Mouse (Mus musculus) embryonic facial prominence, embryonic 15.5 days (tissue): ENCODE data around the gene Armh4. TPM values are rescaled to one million over a fixed set of nuclear protein-coding genes. Genes with fewer than 3 reads are reported as not detected.
"Not testable (repeated sequence)": the region's sequence is repeated elsewhere in the genome, so short reads cannot be mapped to it uniquely, and the experiment has no call there.

ENCODE experiments used
- ATAC-seq: fragments of 200-750 bp; cut with Nextera tagmentation; 2 replicates; pipeline ENCODE4 v1.8.0; 2017; ENCODE audit warnings: low read depth, moderate TSS enrichment; ENCODE audit not compliant: insufficient number of reproducible peaks, low FRiP score, low TSS enrichment
- H3K27ac ChIP-seq: fragments of 300-500 bp; sonication (generic); replicated peaks from 2 replicates; pipeline ENCODE4 v1.5.1; 2015; ENCODE audit warnings: mild to moderate bottlenecking, inconsistent platforms
- H3K27me3 ChIP-seq: fragments of 300-500 bp; sonication (generic); 2 replicates; pipeline ENCODE4 v1.6.1; 2015; ENCODE audit warnings: inconsistent platforms
- H3K36me3 ChIP-seq: fragments of 300-500 bp; sonication (generic); 2 replicates; pipeline ENCODE4 v1.6.1; 2015; ENCODE audit warnings: mild to moderate bottlenecking, inconsistent platforms
- H3K4me1 ChIP-seq: fragments of 300-500 bp; sonication (generic); 2 replicates; pipeline ENCODE4 v1.6.1; 2015; ENCODE audit warnings: inconsistent platforms
- H3K4me2 ChIP-seq: fragments of 300-500 bp; sonication (generic); replicated peaks from 2 replicates; pipeline ENCODE4 v1.6.1; 2015; ENCODE audit warnings: mild to moderate bottlenecking, inconsistent platforms
- H3K4me3 ChIP-seq: fragments of 300-500 bp; sonication (generic); replicated peaks from 2 replicates; pipeline ENCODE4 v1.5.1; 2015; ENCODE audit warnings: mild to moderate bottlenecking, inconsistent platforms
- H3K9ac ChIP-seq: fragments of 300-500 bp; sonication (generic); 2 replicates; pipeline ENCODE4 v1.6.1; 2015; ENCODE audit warnings: inconsistent platforms
- H3K9me3 ChIP-seq: fragments of 300-500 bp; sonication (generic); replicated peaks from 2 replicates; pipeline ENCODE4 v1.6.1; 2016; ENCODE audit warnings: inconsistent platforms
- WGBS: fragments of 180-500 bp; shearing (Covaris S2); methylation state at CpG from one replicate; pipeline ENCODE4 v1.1.7; 2015; 5-methylcytosine and 5-hydroxymethylcytosine counted together
- polyA plus RNA-seq: library from polyadenylated mRNA; unstranded; fragments of >200 nt; fragmentation: Nextera tagmentation; extraction: Ambion mirVana; gene quantifications from 2 replicates; pipeline ENCODE4 v1.2.1, GENCODE M21; 2015

Gene Armh4
- polyA plus RNA-seq, 1 experiment from 2014 or later = 24.2 TPM

DNA sequence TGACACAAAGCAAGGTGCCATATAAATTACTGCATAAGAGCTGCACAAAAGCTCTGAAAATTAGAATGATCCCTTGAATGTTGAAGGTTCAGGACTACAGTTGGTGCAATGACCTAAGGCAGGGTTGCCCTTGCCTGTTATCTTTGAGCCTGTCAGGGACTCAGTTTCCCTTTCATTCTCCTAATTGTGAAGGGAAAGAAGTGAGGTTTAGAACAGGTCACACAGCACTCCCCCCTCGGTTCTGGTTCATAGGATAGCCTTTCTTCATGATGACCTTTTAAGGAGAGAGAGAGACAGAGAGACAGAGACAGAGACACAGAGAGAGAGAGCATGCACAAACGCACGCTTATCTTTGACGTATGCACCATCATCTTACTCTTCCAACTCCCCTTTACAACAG lies 683 bp upstream of the Armh4 start:
- Histone ChIP-seq H3K36me3 (no peaks in the 10 kb centered on the region), H3K9ac (no peak overlapping the region), H3K27ac (no peak overlapping the region), H3K4me3 (peak overlapping the region; percentile 67; the same call in 1 of the 2 replicates), H3K27me3 (peaks cover 4% of the 10 kb centered on the region; the same call in 1 of the 2 replicates), H3K9me3 (no peaks in the 10 kb centered on the region), H3K4me1 (no peaks in the 10 kb centered on the region), H3K4me2 (peak overlapping the region; percentile 78)
- ATAC-seq = no peak
- 73% methylated on average over 4 of the region's 4 CpGs for WGBS

DNA sequence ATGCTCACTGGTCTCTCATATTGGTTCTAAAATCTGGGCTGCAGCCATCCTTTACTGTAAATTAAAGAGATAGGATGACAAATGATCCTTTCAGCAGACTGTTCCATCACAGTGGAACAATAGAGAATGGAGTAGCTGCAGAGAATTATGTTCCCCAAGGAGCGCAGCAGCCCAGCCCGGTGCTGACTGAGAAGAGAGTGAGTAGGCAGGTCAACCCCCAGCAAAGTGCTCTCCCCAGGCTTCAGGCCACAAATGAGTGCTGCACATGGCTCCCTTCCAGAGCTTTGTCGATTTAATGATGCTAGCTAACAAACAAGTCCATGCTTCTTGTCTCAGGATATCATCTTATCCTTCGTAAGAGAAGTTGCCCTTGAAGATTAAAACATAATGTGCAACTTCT lies 2.8 kb downstream of the Armh4 start:
- ATAC-seq = no peak

DNA sequence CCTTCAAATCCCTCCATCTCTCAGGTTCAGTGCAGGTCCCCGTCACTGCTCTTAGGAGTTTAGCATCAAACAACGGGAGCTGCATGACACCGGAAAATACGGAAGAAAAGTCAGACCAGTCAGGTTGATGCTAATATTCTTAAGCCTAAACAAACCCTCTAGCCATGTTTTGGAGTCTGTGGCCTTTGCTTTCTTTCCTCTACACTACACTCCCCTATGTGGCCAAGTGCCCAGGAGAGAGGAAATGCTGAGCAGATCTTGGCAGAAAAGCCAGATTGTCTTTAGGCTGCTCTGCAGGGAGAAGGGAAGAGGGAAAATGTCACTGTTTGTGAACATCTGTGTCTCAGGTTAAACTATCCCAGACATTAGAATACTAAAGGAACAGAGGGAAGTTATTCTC lies 5.6 kb downstream of the Armh4 start:
- 68% methylated on average over 4 of the region's 4 CpGs for WGBS
- ATAC-seq, H3K4me2 ChIP-seq: not testable (repeated sequence)

More for the DNA sequence above, 2.8 kb downstream of the Armh4 start:
- H3K4me3 ChIP-seq = no peak overlapping the region
- H3K9me3 ChIP-seq = no peaks in the 10 kb centered on the region
- H3K9ac ChIP-seq = no peak overlapping the region
- no peaks in the 10 kb centered on the region for H3K36me3 ChIP-seq
- 68% methylated on average over 4 of the region's 4 CpGs for WGBS
- no peak overlapping the region for H3K4me2 ChIP-seq
- no peaks in the 10 kb centered on the region for H3K4me1 ChIP-seq
- H3K27me3 ChIP-seq = peaks cover 4% of the 10 kb centered on the region; the same call in 1 of the 2 replicates
- H3K27ac ChIP-seq = no peak overlapping the region

DNA sequence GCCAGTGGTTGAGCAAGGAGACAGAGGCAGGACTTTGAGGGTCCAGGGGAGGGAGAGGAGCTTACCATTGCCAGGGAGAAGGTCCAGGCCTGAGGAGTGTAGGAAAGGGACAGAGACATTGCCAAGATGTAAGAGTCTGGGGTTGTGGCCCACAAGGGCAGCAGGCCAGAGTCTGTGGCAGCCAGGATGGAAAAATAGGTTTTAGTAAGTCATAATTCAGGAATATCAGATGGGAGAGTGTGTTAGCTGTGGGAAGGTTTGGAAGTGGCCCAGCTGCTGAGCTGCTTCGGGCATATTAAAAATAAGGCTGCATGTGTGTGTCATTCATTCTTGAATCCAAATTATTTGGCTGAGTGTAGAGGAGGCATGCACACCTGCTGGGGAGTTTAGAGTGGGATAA lies 11.4 kb downstream of the Armh4 start:
- Histone ChIP-seq H3K4me1 (0 out of 2 replicates have a peak, but pooled peaks cover 4% of the 10 kb centered on the region), H3K9ac (no peak overlapping the region), H3K36me3 (0 out of 2 replicates have a peak, but pooled peaks cover 4% of the 10 kb centered on the region), H3K27me3 (no peaks in the 10 kb centered on the region), H3K4me3 (no peak overlapping the region), H3K27ac (no peak overlapping the region; the same call in 1 of the 2 replicates), H3K9me3 (no peaks in the 10 kb centered on the region), H3K4me2 (no peak overlapping the region)
- 53% methylated on average over 1 of the region's 1 CpGs for WGBS
- ATAC-seq = peak; percentile 24; the same call in 1 of the 2 replicates

More for the DNA sequence above, 5.6 kb downstream of the Armh4 start:
- not testable (repeated sequence) for H3K4me1 ChIP-seq, H3K36me3 ChIP-seq, H3K27me3 ChIP-seq, H3K9me3 ChIP-seq, H3K27ac ChIP-seq, H3K9ac ChIP-seq, H3K4me3 ChIP-seq

DNA sequence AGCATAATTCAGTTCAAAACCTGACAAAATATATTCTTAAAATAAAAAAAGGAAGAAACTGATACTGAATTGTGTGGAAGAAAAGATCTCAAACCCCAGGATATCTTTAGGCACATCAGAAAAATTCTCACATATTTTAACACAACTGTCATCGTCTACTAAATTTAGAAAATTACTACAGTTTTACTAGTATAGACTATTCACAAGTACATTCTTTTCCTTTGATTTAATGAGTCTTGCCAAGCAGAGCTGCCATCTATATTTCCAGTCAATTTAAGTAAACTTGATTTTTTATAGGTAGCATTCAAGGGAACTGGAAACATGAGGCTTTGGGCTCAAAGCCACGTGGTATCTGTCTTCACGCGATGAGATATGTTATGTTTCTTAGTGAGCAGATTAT lies 16.6 kb downstream of the Armh4 start:
- WGBS = 84% methylated on average over 4 of the region's 4 CpGs
- no peak for ATAC-seq
- Histone ChIP-seq H3K4me2 (no peak overlapping the region), H3K27ac (no peak overlapping the region), H3K9me3 (no peaks in the 10 kb centered on the region), H3K4me3 (no peak overlapping the region), H3K36me3 (0 out of 2 replicates have a peak, but pooled peaks cover 4% of the 10 kb centered on the region), H3K27me3 (no peaks in the 10 kb centered on the region), H3K4me1 (0 out of 2 replicates have a peak, but pooled peaks cover 2% of the 10 kb centered on the region), H3K9ac (no peak overlapping the region)

DNA sequence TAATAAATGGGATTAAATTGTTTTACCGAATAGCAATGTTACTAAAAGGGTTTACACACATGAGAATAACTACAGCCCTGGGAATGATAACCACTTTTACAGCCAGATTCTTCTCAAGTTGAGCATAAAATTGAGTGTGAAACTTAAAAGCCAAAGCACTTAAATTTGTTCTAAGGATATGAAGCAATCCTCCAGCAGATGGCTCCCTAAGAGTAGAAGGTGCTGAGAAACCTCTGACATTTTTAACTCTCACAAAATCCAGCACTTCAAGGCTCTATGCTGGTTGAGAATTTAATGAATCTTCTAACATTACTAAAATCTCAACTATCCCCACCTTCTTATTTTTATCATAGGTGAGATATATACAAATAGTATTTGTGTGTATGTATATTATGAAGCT lies 27.3 kb downstream of the Armh4 start:
- Histone ChIP-seq H3K4me2 (no peak overlapping the region), H3K27me3 (no peaks in the 10 kb centered on the region), H3K36me3 (no peaks in the 10 kb centered on the region), H3K9me3 (no peaks in the 10 kb centered on the region), H3K4me3 (no peak overlapping the region), H3K4me1 (no peaks in the 10 kb centered on the region), H3K9ac (no peak overlapping the region), H3K27ac (no peak overlapping the region)
- WGBS = 81% methylated on average over 1 of the region's 1 CpGs
- no peak for ATAC-seq

DNA sequence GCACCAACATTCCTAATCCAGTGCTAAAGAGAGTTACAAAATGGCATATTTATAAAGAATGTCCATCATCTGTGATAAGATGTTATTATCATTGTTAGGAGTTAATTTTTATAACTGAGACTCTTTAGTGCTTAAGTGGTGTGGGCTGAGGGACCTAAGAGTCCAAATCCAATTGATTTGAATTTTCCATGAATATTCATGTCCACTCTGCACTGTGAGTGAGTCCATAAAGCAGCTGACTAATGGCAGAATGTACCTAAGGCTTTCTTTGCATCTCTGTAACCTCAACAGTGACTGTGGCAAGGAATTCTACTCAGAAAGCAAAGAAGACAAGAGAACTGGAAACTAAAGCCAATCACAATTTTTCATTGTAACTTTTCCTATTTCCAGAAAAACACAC lies 30.6 kb downstream of the Armh4 start:
- ATAC-seq = no peak
- Histone ChIP-seq H3K27ac (no peak overlapping the region), H3K27me3 (no peaks in the 10 kb centered on the region), H3K9ac (no peak overlapping the region), H3K36me3 (no peaks in the 10 kb centered on the region), H3K4me2 (no peak overlapping the region), H3K4me1 (no peaks in the 10 kb centered on the region), H3K9me3 (no peaks in the 10 kb centered on the region), H3K4me3 (no peak overlapping the region)

DNA sequence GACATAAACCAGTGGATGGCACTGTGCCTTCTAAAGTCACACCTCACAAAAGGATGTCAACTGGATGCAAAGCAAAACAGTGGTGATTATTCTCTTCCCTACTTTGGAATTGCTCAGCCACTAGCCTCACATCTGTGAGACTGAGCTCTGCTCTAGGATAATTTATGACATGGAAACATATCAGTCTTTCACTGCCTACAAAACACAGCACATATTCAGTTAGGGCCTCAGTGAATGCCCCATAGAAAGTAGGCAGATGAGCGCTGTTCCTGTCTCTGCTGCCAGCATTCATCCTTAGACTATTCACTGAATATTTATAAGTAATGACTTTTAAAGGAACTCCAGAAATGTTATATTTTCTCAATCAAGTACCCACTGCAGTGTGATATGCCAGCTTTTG lies 37.3 kb downstream of the Armh4 start:
- H3K4me1 ChIP-seq = no peaks in the 10 kb centered on the region
- H3K9me3 ChIP-seq = no peaks in the 10 kb centered on the region
- no peak for ATAC-seq
- WGBS = 84% methylated on average over 1 of the region's 1 CpGs
- H3K4me2 ChIP-seq = no peak overlapping the region
- H3K27ac ChIP-seq = no peak overlapping the region
- H3K4me3 ChIP-seq = no peak overlapping the region
- H3K36me3 ChIP-seq = no peaks in the 10 kb centered on the region
- no peak overlapping the region for H3K9ac ChIP-seq
- no peaks in the 10 kb centered on the region for H3K27me3 ChIP-seq

DNA sequence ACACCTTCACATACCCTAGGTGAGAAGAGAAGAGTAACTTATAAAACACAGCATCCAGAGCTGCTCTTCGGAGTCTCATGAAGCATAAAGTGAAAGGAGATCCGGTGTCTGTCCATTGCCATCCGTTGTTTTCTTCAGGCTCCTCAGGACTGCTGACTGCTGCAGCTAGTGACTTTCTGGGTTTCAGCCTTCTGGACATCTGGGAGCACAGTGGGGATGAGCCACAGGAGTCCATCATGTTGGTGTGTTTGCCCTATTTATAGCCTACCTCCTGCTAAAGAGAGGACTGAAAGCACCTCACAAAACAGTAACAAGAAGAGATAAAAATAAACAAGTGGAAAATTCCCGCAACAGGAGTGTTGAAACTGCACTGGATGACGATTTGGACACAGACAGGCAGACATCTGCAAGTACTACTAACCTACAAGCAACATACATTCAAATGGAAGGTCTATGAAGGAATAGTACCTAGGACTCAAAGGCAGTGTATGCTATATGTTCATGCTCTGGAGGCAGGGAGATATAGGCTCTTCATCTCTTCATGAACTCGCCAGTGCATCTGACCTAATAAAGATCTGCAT lies 39.1 kb downstream of the Armh4 start:
- Histone ChIP-seq H3K27me3 (no peaks in the 10 kb centered on the region), H3K4me3 (no peak overlapping the region), H3K4me2 (no peak overlapping the region), H3K9ac (no peak overlapping the region), H3K9me3 (no peaks in the 10 kb centered on the region), H3K4me1 (no peaks in the 10 kb centered on the region), H3K27ac (no peak overlapping the region), H3K36me3 (no peaks in the 10 kb centered on the region)
- no peak for ATAC-seq
- WGBS = 83% methylated on average over 6 of the region's 6 CpGs

DNA sequence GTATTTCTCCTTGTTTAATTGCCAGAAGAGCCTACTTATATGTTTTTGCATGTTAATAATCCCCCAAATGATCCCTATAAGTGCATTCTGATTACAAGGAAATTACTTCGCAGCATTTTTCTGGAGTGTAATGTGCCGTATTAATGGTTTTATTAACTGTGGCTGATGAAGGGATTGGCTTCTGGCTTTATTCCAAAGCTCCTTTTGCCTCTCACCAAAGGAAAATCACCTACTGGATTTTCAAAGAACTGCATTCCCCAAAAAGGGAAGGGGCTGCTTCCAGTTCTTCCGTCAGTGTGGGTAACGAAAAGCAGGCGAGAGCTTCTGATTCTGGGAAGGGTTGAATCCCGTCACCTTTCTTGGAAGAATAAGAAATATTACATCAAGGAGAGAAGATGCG lies 43.9 kb downstream of the Armh4 start:
- no peak overlapping the region for H3K27ac ChIP-seq
- no peaks in the 10 kb centered on the region for H3K27me3 ChIP-seq
- H3K4me1 ChIP-seq = no peaks in the 10 kb centered on the region
- H3K9ac ChIP-seq = no peak overlapping the region
- no peak overlapping the region for H3K4me3 ChIP-seq
- H3K4me2 ChIP-seq = no peak overlapping the region
- no peaks in the 10 kb centered on the region for H3K36me3 ChIP-seq
- WGBS = 56% methylated on average over 7 of the region's 7 CpGs
- no peak for ATAC-seq
- no peaks in the 10 kb centered on the region for H3K9me3 ChIP-seq

DNA sequence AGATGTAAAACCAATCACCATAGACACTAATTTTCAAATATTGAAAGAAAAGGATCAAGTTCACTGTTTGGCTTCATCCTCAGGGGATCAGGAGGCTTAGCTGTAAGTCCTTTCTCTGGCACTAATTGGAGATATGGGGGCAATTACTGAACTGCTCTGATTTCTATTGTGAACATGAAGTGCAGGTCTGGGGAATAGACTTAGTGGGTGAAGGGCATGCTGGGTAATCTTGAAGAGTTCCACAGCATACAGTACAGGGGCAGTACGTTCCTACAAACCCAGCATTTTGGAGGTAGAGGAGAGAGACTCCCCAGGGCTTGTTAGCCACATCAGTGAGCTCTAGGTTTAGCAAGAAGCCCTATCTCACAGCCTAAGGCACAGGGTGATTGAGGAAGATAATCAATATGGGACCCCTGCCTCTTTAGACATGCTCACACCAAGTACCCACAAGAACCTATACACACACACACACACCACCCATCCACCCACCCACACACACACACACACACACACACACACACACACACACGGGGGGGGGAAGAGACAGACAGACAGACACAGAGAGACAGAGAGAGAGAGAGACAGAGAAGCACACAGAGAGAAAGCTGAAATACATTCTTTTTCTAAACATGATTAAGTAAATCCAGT lies 44.6 kb downstream of the Armh4 start:
- no peaks in the 10 kb centered on the region for H3K27me3 ChIP-seq
- no peaks in the 10 kb centered on the region for H3K9me3 ChIP-seq
- H3K4me3 ChIP-seq = no peak overlapping the region
- no peaks in the 10 kb centered on the region for H3K4me1 ChIP-seq
- no peak overlapping the region for H3K27ac ChIP-seq
- no peak overlapping the region for H3K9ac ChIP-seq
- H3K36me3 ChIP-seq = no peaks in the 10 kb centered on the region
- H3K4me2 ChIP-seq = no peak overlapping the region
- ATAC-seq = peak; percentile 47; the same call in 1 of the 2 replicates
- WGBS = 44% methylated on average over 2 of the region's 2 CpGs

DNA sequence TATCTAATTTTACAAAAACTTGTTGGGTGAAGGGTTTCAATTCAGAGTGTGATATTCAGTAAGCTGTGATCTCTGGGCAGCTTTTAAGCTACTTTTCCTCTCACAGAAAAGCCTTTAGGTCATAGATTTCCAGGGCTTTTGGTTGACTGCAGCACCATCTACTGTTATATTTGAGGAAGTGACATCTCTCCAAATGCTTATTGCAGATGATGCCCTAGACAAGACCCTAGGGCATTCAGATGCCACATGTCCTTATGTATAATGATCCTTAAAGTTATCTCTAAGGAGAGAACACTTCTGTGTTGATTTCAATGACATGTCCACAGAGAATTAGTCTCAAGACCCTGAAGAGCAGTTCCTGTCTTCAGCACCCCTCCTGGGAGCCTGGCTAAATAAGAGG lies 49.2 kb downstream of the Armh4 start:
- Histone ChIP-seq H3K4me3 (no peak overlapping the region), H3K36me3 (no peaks in the 10 kb centered on the region), H3K4me2 (no peak overlapping the region), H3K9ac (no peak overlapping the region), H3K4me1 (no peaks in the 10 kb centered on the region), H3K9me3 (no peaks in the 10 kb centered on the region), H3K27ac (no peak overlapping the region), H3K27me3 (no peaks in the 10 kb centered on the region)
- ATAC-seq = no peak; the same call in 1 of the 2 replicates
